Mouse (Mus musculus) spleen, postnatal 10 days (tissue): ENCODE results near the gene Zfp946.

ENCODE experiments used
- DNase-seq, 2 experiments: peaks; one replicate each; pipeline ENCODE4 v3.0.0; 2021 to 2022; ENCODE audit warnings: low spot score in 2 of 2

Gene Zfp946

GRCm38 (mm10) chr17:22423952-22424617, at the start of gene Zfp946:
TSS of gene Zfp946 (plus strand) at chr17:22424222.
- DNase-seq, result peak; percentile 48 to 75

GRCm38 (mm10) chr17:22410756-22411155, 13.3 kb upstream of the Zfp946 start:
- DNase-seq, result peak in 1 of 2 experiments; percentile 34

GRCm38 (mm10) chr17:22417510-22417909, 6.5 kb upstream of the Zfp946 start:
- peak; percentile 29 to 76 for DNase-seq

GRCm38 (mm10) chr17:22424636-22425354, 773 bp downstream of the Zfp946 start:
- DNase-seq, result no peak

- DNase-seq, result no peak
Observed at GRCm38 (mm10) chr17:22447684-22448083, 23.7 kb downstream of the Zfp946 start.

GRCm38 (mm10) chr17:22497120-22497519, 73.1 kb downstream of the Zfp946 start:
- DNase-seq, result no peak
